Mouse (Mus musculus) c-Kit-positive CD71-negative TER-119-negative erythroid progenitor cells, embryonic 14.5 days (primary cell): ENCODE data around the gene Rdh9.

Source experiments
- DNase-seq: peaks from one replicate; pipeline ENCODE4 v3.0.0-alpha.2; 2013; ENCODE audit warnings: low read depth

Rdh9 gene

GRCm38 (mm10) chr10:127776011-127776410 is at the start of gene Rdh9:
TSS of gene Rdh9 (plus strand) at chr10:127776386.
- DNase-seq = no peak

GRCm38 (mm10) chr10:127728437-127728836 is 47.7 kb upstream of the Rdh9 start:
- DNase-seq = no peak

GRCm38 (mm10) chr10:127730285-127730932 is 45.8 kb upstream of the Rdh9 start:
- no peak for DNase-seq

- DNase-seq = no peak
These were observed 45.3 kb upstream of the Rdh9 start for GRCm38 (mm10) chr10:127730933-127731310.

GRCm38 (mm10) chr10:127731397-127731796 is 44.8 kb upstream of the Rdh9 start:
- no peak for DNase-seq

GRCm38 (mm10) chr10:127734434-127734833 is 41.8 kb upstream of the Rdh9 start:
- DNase-seq = no peak

GRCm38 (mm10) chr10:127736266-127736665 is 39.9 kb upstream of the Rdh9 start:
- DNase-seq = no peak

GRCm38 (mm10) chr10:127736916-127737315 is 39.3 kb upstream of the Rdh9 start:
- no peak for DNase-seq

GRCm38 (mm10) chr10:127737552-127737951 is 38.6 kb upstream of the Rdh9 start:
- no peak for DNase-seq

- DNase-seq = no peak
These were observed 37.9 kb upstream of the Rdh9 start for GRCm38 (mm10) chr10:127738151-127738882.

- DNase-seq = peak; percentile 54
These were observed 37.0 kb upstream of the Rdh9 start, which contains the start of gene Zbtb39 for GRCm38 (mm10) chr10:127739083-127739660. TSS of gene Zbtb39 (plus strand) at chr10:127739538.

GRCm38 (mm10) chr10:127739661-127740161 is 36.5 kb upstream of the Rdh9 start:
- DNase-seq = no peak

- DNase-seq = no peak
These were observed 31.5 kb upstream of the Rdh9 start for GRCm38 (mm10) chr10:127744661-127745060.

GRCm38 (mm10) chr10:127745886-127746285 is 30.3 kb upstream of the Rdh9 start:
- no peak for DNase-seq

- DNase-seq = no peak
These were observed 28.9 kb upstream of the Rdh9 start for GRCm38 (mm10) chr10:127747254-127747653.

GRCm38 (mm10) chr10:127748847-127749612 is 27.2 kb upstream of the Rdh9 start:
- no peak for DNase-seq

- DNase-seq = no peak
These were observed 25.9 kb upstream of the Rdh9 start for GRCm38 (mm10) chr10:127750136-127750777.

GRCm38 (mm10) chr10:127751548-127751947 is 24.6 kb upstream of the Rdh9 start, which contains the start of gene Gpr182:
TSS of gene Gpr182 (minus strand) at chr10:127751732.
- no peak for DNase-seq

- no peak for DNase-seq
These were observed 21.5 kb upstream of the Rdh9 start for GRCm38 (mm10) chr10:127754566-127755166.

- no peak for DNase-seq
These were observed 20.9 kb upstream of the Rdh9 start for GRCm38 (mm10) chr10:127755246-127755645.

- no peak for DNase-seq
These were observed 20.3 kb upstream of the Rdh9 start for GRCm38 (mm10) chr10:127755770-127756468.
